Mouse (Mus musculus): ENCODE measurements around the gene Slc9a9.

GRCm38 (mm10) chr9:95111732-95112131 is 442.0 kb downstream of the Slc9a9 start:
- no peak for TF ChIP-seq EP300 (IDR thresholded peaks at IDR 0.05; ENCODE audit: low read depth)
- no peak for TF ChIP-seq CTCF (IDR thresholded peaks at IDR 0.05; ENCODE audit: low read depth)
